Mouse (Mus musculus) CD4-positive helper T cell, adult 2 months (primary cell): ENCODE data around the gene CN725425.

Experiments
- DNase-seq: peaks from one replicate; pipeline ENCODE4 v3.0.0-alpha.2; 2012; ENCODE audit warnings: low read depth, missing footprints, low spot score

Gene CN725425

GRCm38 (mm10) chr15:91206518-91206917 lies 7.2 kb downstream of the CN725425 start:
- DNase-seq = no peak

GRCm38 (mm10) chr15:91237294-91237693 lies 38.0 kb downstream of the CN725425 start:
- DNase-seq = no peak

GRCm38 (mm10) chr15:91240683-91241335 lies 41.5 kb downstream of the CN725425 start:
- no peak for DNase-seq

GRCm38 (mm10) chr15:91250815-91251214 lies 51.5 kb downstream of the CN725425 start:
- no peak for DNase-seq

GRCm38 (mm10) chr15:91251544-91252408 lies 52.5 kb downstream of the CN725425 start:
- no peak for DNase-seq

GRCm38 (mm10) chr15:91252956-91253355 lies 53.7 kb downstream of the CN725425 start:
- DNase-seq = no peak

- no peak for DNase-seq
Observed at GRCm38 (mm10) chr15:91255308-91255707, 56.0 kb downstream of the CN725425 start.

GRCm38 (mm10) chr15:91257140-91257539 lies 57.8 kb downstream of the CN725425 start:
- no peak for DNase-seq

- DNase-seq = no peak
Observed at GRCm38 (mm10) chr15:91260578-91260977, 61.3 kb downstream of the CN725425 start.

GRCm38 (mm10) chr15:91263926-91264325 lies 64.6 kb downstream of the CN725425 start:
- DNase-seq = no peak

GRCm38 (mm10) chr15:91268532-91268931 lies 69.2 kb downstream of the CN725425 start:
- DNase-seq = no peak

- no peak for DNase-seq
Observed at GRCm38 (mm10) chr15:91275961-91276360, 76.7 kb downstream of the CN725425 start.

- no peak for DNase-seq
Observed at GRCm38 (mm10) chr15:91279571-91279970, 80.3 kb downstream of the CN725425 start.

- no peak for DNase-seq
Observed at GRCm38 (mm10) chr15:91281521-91281920, 82.2 kb downstream of the CN725425 start.

GRCm38 (mm10) chr15:91282822-91283221 lies 83.5 kb downstream of the CN725425 start:
- no peak for DNase-seq

GRCm38 (mm10) chr15:91283418-91283817 lies 84.1 kb downstream of the CN725425 start:
- no peak for DNase-seq

- no peak for DNase-seq
Observed at GRCm38 (mm10) chr15:91299319-91299835, 100.1 kb downstream of the CN725425 start.

GRCm38 (mm10) chr15:91301366-91301765 lies 102.1 kb downstream of the CN725425 start:
- no peak for DNase-seq

GRCm38 (mm10) chr15:91304296-91304852 lies 105.1 kb downstream of the CN725425 start:
- no peak for DNase-seq
